Mouse (Mus musculus): ENCODE data around the gene Sptan1. TPM values are rescaled to one million over a fixed set of nuclear protein-coding genes. Genes with fewer than 3 reads are reported as not detected.

Gene Sptan1
- total RNA-seq, 2 experiments from 2014 or later = 59.3 to 131 TPM

- ATAC-seq (ENCODE audit: poor library complexity, severe bottlenecking) = no peak
These were observed 93.1 kb downstream of the Sptan1 start for GRCm38 (mm10) chr2:30058418-30058817.

DNA sequence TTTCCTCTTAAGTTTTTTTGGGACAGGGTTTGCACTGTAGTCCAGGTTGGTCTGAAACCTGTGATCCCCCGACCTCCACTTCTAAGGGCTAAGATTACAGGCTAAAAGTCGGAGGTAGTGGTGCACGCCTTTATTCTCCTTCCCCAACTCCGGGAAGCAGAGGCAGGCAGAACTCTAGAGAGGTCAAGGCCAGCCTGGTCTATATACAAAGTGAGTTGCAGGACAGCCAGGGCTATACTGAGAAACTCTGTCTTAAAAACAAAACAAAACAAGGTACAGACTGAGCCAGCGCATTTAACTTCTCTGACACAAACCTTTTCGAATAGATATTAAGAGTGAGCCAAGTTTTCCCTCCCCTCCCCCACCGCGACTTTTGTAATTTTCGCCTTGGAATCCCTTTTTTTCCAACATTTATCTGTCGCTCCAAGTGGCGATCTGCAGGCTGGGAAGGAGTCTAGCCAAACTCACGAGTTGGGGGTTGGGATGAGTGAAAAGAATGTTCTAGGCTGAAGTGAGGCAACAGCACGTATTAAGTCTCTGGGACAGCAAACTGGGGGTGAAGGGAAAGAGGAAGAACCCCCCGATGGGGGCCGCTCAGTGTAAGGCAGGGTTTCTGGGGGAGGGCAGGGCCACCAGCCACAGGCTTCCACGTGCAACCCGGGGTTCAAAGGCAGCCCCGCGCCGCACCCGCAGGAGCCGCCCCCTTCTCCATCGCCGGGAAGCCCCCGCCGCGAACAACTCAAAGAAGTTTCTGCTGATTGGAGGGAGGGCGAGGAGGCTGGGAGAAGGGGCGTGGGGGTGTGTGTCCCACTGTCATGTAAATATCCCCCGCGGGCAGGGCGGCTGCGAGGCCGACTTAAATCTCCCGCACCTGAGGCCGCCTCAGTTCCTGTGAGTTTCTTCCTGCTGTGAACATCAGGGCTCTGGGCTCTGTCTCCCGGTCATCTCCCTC, 96.1 kb downstream of the Sptan1 start:
- peak; percentile 11; the same call in 1 of the 2 replicates for ATAC-seq (ENCODE audit: poor library complexity, severe bottlenecking)

DNA sequence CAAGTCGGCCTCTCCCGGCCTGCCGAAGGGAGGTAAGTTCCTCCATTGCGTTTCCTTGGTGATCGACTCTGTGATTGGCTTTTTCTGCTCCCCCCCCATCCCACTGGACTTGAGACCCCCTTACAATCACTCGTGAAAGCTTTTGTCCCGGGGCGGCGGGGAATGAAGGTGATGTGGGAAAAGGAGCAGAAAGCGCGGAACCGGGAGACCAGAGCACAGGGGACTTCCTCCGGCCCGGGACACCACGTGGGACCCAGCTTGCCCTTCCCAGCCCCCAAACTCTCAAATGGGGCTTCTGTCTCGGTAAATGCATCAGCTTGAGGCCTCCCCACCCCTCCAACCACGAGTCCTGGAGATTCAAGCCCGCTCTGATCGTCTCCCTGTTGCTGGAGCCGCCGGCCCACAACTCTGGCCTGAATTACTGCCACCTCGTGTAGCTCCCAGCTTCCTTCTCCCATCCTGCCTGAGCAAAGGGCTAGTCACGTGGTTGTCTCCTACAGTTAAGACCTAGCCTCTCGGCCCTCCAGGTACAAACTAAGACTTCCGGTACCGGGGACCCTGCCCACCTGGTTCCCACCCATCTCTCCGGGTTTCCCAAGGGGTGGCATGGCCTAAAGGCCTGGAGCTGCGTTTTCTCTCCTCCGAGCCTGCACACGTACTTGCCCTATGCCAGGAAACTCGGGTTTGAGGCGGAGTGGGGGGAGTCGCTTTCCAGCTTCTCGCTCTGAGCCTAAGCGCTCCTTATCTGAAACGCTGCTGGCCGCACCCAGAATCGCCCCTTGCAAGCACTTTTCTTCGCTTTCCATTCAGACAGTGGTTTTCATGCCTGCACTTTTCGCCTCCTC, 97.1 kb downstream of the Sptan1 start:
- ATAC-seq (ENCODE audit: poor library complexity, severe bottlenecking) = peak; percentile 45

- no peak for ATAC-seq (ENCODE audit: poor library complexity, severe bottlenecking)
These were observed 97.9 kb downstream of the Sptan1 start for GRCm38 (mm10) chr2:30063235-30063634.

DNA sequence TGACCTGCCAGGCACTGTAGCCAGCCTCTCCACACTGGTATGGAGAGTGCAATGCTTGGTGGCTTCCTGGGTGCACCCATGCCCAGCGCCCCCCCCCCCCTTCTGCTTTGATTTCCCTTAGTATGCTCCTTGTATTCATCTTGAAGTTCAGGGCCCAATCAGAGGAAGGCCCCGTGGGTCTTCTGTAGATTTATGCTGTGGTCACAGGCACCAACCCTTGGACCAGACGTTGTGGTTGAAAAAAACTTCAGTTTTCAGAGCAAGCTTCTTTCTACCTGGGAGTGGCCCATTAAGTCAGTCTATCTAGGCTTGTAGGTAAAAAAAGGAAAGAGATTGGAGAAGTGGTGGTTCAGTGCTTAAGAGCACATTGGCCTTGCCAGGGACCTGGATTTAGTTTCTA, 98.4 kb downstream of the Sptan1 start:
- ATAC-seq (ENCODE audit: poor library complexity, severe bottlenecking) = no peak

DNA sequence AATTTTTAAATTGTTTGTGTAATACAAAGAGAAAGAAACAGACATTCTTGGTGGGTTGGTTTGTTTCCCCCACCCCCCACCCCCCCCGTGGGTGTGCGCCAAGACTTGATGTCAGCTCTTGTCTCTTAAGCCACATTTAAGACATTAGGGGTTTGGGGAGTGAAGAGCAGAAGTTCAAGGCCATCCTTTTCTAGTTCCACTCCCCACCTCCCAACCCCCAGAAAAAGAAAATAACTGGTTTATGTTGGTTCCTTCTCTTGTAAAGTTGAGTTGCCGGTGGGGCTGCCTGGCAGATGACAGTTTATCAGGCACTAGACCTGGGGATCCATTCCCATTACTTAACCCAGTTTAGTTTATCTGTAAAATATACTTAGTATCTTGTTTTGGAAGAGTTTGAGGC, 98.9 kb downstream of the Sptan1 start:
- no peak for ATAC-seq (ENCODE audit: poor library complexity, severe bottlenecking)

DNA sequence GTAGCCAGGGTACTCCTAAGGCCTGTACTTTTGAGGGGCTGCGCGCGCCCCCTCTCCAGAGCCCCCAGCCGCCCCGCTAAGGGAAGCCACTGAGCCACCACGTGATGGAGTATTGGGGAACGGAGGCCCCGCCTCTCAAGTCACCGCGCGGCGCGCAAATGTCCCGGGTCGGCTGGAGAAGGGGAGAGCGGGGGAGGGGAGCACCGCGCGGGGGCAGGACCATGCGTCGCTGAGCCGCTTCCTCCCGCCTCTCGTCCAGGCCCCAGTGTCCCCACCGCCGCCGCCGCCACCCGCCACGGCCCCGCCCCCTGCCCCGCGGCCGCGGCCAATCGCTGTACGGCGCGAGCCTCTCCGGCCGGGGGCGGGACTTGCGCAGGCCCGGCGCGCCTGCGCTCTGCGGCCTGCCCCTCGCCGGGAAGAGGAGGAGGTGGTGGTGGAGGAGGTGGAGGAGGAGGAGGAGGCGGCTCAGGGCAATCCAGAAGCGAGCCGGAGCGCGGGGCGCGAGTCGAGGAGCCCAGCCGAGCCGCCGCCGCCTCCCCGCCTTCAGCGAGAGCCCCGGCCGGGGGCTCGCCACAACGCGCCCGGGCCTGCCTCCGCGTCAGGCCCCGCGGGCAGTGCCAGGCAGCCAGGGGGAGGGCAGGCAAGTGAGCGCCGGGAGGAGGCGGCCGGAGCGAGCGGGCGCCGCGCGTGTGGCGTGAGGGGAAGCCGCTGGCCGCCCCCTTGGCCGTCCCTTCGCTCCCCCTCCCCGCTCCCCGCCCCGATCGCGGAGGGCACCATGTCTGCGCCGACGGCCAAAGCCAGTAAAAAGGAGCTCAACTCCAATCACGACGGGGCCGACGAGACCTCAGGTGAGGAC, 100.9 kb downstream of the Sptan1 start:
- peak; percentile 82 for ATAC-seq (ENCODE audit: poor library complexity, severe bottlenecking)

DNA sequence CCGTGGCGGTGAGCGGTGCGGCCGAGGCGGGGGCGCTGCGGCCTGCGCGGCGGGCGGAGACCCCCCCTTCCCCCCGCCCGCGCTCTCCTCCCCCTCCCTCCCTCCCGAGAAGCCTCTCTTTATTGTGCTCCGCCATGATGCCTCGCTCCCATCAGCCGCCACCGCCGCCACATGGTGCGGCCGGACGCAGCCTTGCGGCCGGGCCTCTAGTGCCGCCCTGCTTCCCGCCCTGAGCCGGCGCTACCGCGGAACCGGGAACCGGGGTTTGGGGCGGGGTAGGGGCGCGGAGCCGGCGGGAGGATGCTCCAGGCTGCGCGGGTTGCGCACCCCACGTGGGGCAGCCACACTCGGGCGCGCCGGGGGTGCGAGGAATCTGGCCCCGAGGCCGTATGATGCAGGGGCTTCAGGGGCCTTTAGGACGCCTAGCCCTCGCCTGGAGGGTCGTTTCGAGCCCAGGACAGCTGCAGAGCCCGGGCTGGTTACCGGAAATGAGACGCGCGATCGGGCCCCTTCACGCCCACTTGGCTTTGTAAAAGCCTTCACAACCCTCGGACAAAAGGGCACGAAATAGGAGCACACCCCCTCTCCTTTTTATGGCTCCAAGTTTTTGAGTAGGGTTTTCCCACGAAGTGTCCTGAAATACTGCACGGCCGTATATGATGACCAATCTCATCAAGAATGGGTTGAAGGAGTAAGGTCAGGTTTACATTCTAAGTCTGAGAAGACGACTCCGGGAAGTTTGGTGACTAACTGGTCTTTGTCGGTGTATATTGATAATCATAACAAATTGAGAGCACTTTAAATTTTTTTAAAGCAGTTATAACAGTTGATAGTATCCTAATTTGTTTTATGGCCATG, 101.9 kb downstream of the Sptan1 start:
- ATAC-seq (ENCODE audit: poor library complexity, severe bottlenecking) = no peak

DNA sequence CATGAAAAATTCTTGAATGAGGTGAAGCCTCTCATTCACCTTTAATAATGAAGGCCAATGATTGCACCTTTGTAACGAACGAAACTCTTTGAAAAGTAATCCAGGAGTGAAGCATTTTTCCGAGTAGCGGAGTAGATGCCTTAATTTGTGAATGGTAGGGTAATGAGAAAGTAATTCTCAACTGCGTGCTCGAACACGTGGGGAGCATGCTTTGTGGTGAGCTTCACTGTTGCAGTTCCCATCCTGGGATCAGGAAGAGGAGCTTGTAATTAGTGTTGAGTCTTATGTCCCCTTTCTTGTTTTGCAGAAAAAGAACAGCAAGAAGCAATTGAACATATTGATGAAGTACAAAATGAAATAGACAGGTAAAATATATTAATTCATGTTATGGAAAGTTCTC, 102.6 kb downstream of the Sptan1 start:
- no peak for ATAC-seq (ENCODE audit: poor library complexity, severe bottlenecking)

GRCm38 (mm10) chr2:30072875-30073274, 107.5 kb downstream of the Sptan1 start:
- no peak for ATAC-seq (ENCODE audit: poor library complexity, severe bottlenecking)

GRCm38 (mm10) chr2:30073285-30073684, 107.9 kb downstream of the Sptan1 start:
- ATAC-seq (ENCODE audit: poor library complexity, severe bottlenecking) = no peak

DNA sequence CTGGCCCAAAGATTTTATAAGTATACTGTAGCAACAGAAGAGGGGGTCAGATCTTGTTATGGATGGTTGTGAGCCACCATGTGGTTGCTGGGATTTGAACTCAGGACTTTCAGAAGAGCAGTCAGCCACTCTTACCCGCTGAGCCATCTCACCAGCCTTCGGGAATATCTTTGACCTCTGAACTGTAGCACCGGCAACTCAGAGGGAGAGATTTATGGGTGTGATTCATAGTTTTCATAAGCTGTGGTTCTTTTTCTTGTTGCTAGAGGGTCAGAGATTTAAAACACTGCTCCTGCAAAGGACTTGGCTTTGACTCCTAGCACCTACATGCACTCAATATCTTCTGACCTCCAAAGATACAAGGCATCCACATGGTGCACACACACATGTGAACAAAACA, 110.3 kb downstream of the Sptan1 start:
- ATAC-seq (ENCODE audit: poor library complexity, severe bottlenecking) = no peak

DNA sequence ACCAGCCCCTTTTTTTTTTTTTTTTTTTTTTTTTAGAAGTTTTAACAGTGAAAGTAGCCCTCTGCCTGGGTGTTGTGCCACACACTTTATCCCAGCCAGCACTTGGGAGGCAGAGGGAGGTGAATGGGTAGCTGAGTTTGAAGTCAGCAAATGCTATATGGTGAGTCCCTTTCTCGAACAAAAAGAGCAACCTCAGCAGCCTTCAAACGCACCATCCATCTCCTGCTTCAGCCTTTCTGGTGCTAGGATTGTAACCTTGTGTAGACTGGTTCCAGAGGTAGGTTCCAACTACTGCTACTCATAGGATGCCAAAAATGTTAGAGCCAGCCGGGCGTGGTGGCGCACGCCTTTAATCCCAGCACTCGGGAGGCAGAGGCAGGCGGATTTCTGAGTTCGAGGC, 111.1 kb downstream of the Sptan1 start:
- no peak for ATAC-seq (ENCODE audit: poor library complexity, severe bottlenecking)

- peak; percentile 50 for ATAC-seq (ENCODE audit: poor library complexity, severe bottlenecking)
These were observed 111.6 kb downstream of the Sptan1 start for GRCm38 (mm10) chr2:30076959-30077358.

DNA sequence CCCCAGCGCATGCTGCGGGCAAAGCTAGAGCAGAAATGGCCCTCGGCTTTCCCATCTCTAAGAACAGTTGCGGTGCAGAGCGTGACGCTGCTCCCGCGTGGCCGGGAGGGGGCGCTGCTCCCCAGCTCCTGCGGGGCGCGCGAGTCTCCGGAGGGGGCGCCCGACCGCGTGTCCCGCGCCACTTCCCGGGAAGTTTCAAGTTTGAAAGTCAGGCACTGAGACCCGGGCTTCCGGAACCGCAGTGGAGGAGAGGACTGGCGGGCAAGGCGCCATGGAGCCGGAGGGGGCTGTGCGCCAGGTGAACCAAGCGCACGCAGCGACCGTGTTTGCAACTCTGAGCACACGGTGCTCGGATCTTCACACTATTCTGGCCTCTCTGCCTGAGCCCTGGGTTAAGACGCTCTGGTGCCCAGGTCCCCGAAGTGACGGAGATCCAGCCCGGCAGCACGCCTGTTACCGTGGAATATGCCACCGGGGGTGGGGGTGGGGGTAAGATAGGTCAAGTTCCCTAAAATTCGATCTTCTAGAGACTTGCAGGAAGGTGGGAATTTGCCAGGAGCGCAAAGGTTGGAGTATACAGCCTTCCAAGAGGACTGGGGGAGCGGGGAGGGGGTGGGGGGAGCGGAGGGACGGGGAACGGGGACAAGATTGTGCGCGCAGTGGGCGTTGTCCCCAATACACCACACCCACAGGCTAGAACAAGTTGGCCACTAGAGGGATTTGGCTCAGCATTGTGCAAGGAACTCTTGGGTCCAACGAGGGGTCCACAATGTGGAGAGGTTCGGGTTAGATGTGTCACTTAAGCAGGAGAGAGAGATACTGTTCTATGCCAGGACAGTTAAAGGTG, 112.4 kb downstream of the Sptan1 start, which contains the start of gene Pkn3:
Pkn3 (plus strand) TSS at position 183 of the 847 bp plus-strand sequence.
- peak; percentile 94 for ATAC-seq (ENCODE audit: poor library complexity, severe bottlenecking)

DNA sequence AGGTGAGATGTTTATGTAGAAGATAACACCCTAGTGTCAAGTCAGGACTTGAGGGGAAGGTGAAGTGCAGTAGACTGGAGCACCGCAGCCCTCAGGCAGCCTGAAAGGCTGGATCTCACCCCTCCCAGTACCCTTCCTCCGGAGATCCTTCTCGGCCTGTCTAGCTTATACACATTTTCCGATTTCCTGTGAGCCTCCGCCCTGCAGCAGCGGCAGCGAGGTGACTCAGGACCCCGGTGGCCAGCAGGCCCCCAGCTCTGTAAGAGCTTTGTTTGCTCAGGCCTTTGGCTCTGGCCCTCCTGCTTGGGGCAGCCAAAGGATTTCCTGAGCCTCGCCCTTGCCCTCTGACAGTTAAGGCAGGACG, 113.0 kb downstream of the Sptan1 start:
- peak; percentile 31 for ATAC-seq (ENCODE audit: poor library complexity, severe bottlenecking)

DNA sequence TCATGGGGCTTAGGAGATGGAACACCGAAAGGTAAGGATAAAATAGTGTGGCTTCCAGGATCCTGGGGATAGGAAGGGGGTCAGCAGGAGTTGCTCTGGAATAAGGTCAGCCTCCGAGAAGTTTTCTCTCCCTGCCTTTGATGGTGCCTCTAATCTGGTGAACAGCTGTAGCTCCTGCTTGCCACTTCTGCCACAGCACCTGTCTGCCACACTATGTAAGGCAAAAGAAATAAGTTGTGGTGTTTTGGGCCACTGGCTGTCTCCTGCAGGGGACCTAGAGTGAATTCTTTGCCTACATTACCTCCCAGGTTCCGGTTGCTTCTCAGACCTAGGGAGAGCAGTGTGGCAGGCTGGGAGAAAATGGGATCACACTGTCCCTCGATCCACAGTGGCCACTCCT, 113.4 kb downstream of the Sptan1 start:
- no peak for ATAC-seq (ENCODE audit: poor library complexity, severe bottlenecking)

GRCm38 (mm10) chr2:30080181-30080800, 114.9 kb downstream of the Sptan1 start:
- ATAC-seq (ENCODE audit: poor library complexity, severe bottlenecking) = no peak

All from megakaryocyte, adult 5-6 weeks (primary cell).